Mouse (Mus musculus) brain, embryonic 14.5 days (tissue): ENCODE measurements around the gene Gsap. TPM values are rescaled to one million over a fixed set of nuclear protein-coding genes. Genes with fewer than 3 reads are reported as not detected.

Source experiments
- DNase-seq: peaks from one replicate; pipeline ENCODE4 v3.0.0-alpha.2; 2011; ENCODE audit warnings: low read depth
- CTCF ChIP-seq: fragments of 200-500 bp; IDR thresholded peaks from 2 replicates; pipeline ENCODE4 v1.5.1; 2012; ENCODE audit warnings: inconsistent platforms, mild to moderate bottlenecking, moderate library complexity, borderline replicate concordance; ENCODE audit not compliant: insufficient read depth, insufficient read length; ENCODE audit errors: extremely low read depth
- POLR2A ChIP-seq: fragments of 200-500 bp; IDR thresholded peaks from 2 replicates; pipeline ENCODE4 v1.6.1; 2012; ENCODE audit warnings: mild to moderate bottlenecking, inconsistent platforms, borderline replicate concordance; ENCODE audit not compliant: poor library complexity, insufficient read depth, insufficient read length, severe bottlenecking; ENCODE audit errors: extremely low read depth
- polyA plus RNA-seq: library from polyadenylated mRNA; depleted of rRNA; stranded (reverse); fragments of >200 nt; gene quantifications from 2 replicates; pipeline ENCODE4 v1.2.3, GENCODE M21; 2012

Gsap gene
- polyA plus RNA-seq, 1 experiment, result 10.4 TPM

DNA sequence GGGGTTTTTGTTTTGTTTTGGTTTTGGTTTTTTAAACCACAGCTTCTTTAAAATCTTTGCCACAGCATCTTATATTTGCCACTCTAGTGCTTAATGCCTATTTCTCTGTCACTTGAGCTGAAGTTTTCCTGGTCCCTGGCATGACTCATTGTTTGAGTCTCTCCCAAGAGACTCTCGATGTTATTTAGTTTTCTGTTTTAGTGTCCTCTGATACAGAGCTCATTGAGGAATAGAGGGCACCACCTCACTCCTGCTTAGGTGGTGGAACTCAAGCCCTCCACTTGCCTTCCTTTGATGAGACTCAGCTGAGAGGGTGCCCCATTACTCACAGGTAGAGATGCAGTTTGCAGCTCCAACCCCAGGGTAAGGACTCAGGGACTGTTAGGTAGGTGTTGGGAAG, 17.4 kb downstream of the Gsap start:
- no peak for DNase-seq
- no peak for TF ChIP-seq CTCF
- TF ChIP-seq POLR2A, result no peak

DNA sequence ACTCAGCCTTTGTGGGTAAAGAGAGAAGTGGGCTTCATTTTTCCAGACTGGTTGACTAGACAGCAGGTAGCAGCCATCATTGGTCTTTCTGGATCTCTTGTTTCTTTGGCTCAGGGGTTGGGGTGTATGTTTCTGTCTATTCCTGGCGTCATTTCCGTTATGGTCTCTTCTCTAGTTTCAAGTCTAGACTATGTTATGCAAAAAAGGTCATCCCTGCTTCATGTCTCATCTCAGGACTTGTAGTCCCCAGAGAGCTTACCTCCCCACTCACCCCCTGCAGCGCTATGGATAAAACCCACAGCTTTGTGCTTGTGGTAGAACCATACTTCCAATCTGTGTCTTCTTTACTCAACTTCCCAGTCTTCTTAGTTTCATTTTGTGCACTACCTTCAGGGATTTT, 18.1 kb downstream of the Gsap start:
- DNase-seq, result no peak
- no peak for TF ChIP-seq CTCF
- TF ChIP-seq POLR2A, result no peak

DNA sequence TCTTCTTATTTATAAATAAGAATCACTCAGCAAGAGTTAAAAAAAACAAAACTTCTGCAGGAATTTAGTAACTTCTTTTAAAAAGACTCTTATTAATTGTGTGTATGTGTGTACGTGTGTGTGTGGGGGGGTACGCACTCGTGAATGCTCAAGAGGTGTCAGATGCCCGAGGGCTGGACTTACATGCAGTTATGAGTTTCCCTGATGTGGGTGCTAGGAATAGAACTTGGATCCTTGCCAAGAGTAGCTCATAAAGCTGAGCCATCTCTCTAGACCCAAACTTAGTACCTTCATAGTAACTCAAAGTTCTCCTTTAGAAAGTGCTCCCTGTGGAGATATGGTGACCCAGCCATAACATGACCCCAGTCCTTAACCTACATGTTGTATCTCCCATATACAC, 20.0 kb downstream of the Gsap start:
- TF ChIP-seq CTCF (no peak), POLR2A (no peak)
- no peak for DNase-seq

DNA sequence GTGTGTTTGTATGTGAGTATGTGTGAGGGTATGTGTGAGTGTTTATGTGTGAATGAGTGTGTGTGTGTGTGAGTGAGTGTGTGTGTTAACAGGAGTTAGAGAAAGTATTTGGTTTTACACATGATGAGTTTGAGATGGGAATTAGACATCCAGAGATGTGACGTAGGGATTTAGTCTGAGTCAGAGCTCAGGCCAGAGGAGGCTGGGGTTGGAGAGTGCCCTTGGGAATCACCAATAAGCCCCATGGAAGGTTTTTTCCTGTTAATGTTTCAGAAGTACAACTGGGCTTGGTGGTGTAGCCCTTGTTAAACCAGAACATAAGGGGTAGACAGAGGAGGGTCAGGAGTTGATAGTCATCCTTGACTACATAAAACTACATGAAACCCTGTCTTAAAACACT, 25.4 kb downstream of the Gsap start:
- DNase-seq, result no peak
- TF ChIP-seq POLR2A, result no peak

DNA sequence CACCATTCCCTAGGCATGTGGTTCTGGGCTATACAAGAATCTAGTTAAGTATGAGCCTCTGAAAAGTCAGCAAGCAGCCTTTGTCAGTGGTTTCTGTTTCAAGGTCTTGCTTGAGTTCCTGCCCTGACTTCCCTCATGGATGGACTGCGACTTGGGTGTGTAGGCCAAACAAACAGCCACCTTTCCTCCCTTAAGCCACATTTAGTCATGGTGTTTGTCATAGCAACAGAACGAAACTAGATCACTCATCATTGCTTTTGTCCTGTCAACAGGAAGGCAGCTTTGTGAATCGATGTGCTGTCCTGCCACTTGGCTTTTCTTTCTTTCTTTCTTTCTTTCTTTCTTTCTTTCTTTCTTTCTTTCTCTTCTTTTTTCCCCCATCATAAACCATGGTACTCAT, 26.9 kb downstream of the Gsap start:
- TF ChIP-seq CTCF (no peak), POLR2A (no peak)
- no peak for DNase-seq

DNA sequence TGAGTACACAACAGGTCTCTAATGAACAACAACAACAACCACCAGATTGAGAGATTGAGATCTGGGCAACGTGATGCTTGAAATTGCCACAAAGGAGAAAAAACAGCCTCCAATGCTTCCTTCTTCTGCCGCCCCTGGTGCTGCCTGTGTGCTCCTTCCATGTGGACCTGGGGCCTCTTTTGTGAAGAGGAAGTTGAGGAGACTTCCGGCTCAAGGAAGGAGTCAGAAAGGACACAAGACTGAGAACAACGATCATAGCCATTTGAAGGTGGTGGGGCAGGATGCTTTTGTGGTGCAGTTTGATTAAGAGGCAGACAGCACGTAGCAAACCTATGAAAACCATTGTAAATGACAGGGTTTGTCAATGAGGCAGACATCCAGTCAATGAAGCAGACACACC, 27.7 kb downstream of the Gsap start:
- no peak for DNase-seq
- TF ChIP-seq CTCF (no peak), POLR2A (no peak)

DNA sequence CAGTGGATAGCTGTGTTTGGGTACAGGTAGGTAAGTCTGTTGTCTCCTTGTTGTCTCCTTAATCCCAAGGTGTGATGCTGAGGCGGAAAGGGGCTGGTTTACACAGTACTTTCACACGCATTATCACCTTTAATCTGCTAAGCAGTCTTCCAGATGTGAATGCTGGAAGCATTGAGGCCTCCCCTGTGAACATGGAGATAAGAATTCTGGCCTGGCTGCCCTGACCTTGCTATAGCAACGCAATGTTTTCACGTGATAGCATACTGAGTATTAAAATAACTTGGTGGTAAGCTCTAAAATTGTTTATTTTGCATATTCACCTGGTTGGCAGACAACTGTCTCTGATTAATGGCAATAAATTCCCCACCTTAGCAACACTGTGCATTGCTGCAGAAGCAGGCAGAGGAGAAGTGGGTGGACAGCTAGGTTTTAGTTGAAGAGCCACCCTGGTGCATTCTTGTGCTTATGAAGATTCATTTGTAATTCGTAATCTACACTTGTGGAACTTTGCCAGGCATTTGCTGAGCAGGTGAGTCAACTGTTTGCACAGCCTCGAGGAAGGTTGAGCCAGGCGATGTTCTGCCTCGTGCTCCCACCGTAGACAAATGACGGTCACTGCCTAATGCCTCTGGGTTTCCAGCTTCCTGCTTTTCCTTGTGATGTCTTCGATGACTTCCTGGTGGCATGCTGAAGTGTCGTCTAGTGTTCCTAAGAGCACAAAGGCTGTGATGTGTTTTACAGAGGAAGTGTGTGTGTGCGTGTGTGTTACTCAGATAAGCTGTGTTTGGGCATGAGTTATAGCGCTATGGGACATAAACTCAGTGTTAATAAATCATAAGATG, 31.6 kb downstream of the Gsap start:
- no peak for DNase-seq
- no peak for TF ChIP-seq CTCF
- no peak for TF ChIP-seq POLR2A

DNA sequence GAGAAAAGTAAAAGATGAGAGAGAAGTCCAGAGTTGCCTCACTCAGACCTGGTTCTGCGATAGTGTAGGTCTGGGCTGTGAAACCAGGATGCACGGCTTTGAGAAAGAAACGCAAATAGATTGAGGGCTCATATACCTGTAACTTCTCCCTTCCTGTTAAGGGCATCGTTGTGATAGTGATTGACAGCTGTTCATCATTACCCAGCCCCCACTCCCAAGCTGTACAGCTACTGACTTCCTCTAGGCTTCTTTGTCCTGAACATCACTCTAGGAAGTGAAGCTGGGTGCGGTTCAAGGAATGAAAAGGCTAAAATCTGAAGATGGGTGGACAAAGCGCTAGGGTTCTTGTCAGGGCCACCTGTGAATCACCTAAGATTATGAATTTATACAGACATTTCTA, 46.8 kb downstream of the Gsap start:
- TF ChIP-seq CTCF (no peak), POLR2A (no peak)
- DNase-seq, result no peak

DNA sequence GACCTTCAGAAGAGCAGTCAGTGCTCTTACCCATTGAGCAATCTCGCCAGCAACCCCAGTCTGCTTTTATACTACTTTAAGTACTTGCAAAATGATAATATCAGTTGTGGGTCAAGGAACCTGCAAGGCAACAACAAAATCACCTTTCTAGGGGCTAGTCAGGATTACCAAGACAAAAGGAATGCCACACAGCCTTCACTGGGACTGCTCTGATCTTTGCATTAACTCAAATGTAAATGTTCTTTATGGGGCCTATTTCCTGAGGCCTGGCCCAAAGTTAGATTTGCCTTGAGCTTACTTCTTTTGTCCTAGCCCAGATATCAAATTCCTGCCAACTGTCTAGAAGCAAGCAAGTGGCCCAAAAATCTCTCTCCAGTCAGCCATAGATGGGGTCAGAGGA, 58.5 kb downstream of the Gsap start:
- no peak for TF ChIP-seq CTCF
- TF ChIP-seq POLR2A, result no peak
- DNase-seq, result no peak

DNA sequence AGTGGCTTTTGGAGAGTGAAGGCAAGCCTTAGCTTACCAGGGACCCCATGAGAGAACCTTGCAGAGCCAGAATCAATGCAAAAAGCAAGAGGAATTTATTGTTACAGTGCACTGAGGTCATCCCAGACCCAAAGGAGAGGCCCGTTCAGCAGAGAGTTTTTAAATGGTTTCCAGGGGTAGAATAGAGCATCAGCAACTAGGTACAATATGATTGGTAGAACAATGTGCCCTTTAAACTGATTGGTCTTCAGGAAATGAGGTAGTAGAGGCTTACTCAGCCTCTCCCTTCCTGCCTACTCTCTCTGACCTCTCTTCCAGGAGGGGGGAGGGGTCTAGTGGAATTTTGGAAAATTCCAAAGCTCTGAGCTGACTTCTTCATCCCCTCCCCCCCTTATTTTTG, 59.2 kb downstream of the Gsap start:
- DNase-seq, result no peak
- TF ChIP-seq POLR2A (no peak), CTCF (no peak)

DNA sequence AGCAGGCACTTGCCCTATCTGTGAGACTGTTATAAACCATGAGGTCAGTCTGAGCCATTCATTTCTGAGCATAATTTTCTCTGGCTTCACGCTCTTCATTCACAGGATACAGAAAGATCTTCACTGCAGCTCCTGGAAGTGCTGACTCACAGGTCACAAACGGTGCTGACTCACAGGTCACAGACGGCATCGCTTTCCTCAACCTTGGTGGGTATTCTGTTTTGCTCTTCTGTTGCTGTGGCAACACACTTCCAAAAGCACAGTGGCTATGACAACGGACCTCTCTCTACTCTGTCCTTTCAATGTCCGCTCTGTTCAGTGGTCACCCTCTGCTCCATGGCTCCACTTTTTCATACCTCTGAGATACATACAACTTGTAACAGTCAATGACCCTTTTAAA, 60.7 kb downstream of the Gsap start:
- no peak for TF ChIP-seq CTCF
- TF ChIP-seq POLR2A, result no peak
- DNase-seq, result no peak

DNA sequence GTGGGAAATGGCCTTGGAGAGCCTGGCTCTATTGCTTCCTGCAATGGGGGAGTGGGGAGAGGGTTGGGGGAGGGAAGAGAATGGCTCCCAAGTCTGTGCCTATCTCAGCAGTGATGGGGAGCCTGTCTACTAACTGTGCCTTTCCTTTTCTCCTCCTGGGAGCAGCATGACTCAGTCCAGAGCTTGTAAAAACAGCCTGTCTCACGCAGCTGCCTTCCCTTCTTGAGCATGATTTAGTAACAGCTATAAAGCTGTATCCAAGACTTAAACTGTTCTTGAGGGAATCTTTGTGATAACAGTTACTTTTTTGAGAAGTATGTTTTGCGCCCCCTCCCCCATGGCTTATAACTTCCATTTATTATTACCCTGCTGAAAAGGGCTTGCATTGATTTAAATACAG, 61.9 kb downstream of the Gsap start:
- DNase-seq, result no peak
- no peak for TF ChIP-seq CTCF
- no peak for TF ChIP-seq POLR2A
